Mouse (Mus musculus): ENCODE data around the gene Nfix.

Gene Nfix

GRCm38 (mm10) chr8:84711312-84711711 lies 88.8 kb downstream of the Nfix start:
- peak; percentile 61 for DNase-seq

- DNase-seq: no peak
Observed at GRCm38 (mm10) chr8:84709931-84710330, 90.2 kb downstream of the Nfix start.

- peak; percentile 93 for DNase-seq
Observed at GRCm38 (mm10) chr8:84708774-84709475, 91.2 kb downstream of the Nfix start.

- DNase-seq: peak; percentile 72
Observed at GRCm38 (mm10) chr8:84708071-84708541, 92.0 kb downstream of the Nfix start.

GRCm38 (mm10) chr8:84707267-84707883 lies 92.8 kb downstream of the Nfix start:
- peak; percentile 88 for DNase-seq

GRCm38 (mm10) chr8:84706610-84707266 lies 93.4 kb downstream of the Nfix start:
- peak; percentile 64 for DNase-seq

GRCm38 (mm10) chr8:84705960-84706359 lies 94.2 kb downstream of the Nfix start:
- DNase-seq: no peak

GRCm38 (mm10) chr8:84704867-84705831 lies 95.0 kb downstream of the Nfix start:
- peak; percentile 62 for DNase-seq

- DNase-seq: peak; percentile 90
Observed at GRCm38 (mm10) chr8:84704356-84704755, 95.8 kb downstream of the Nfix start.

- DNase-seq: peak; percentile 32
Observed at GRCm38 (mm10) chr8:84703466-84704249, 96.5 kb downstream of the Nfix start.

- no peak for DNase-seq
Observed at GRCm38 (mm10) chr8:84702963-84703465, 97.1 kb downstream of the Nfix start.

GRCm38 (mm10) chr8:84702561-84702960 lies 97.6 kb downstream of the Nfix start:
- no peak for DNase-seq

GRCm38 (mm10) chr8:84700941-84701911 lies 98.9 kb downstream of the Nfix start, which contains the start of gene Lyl1:
TSS of gene Lyl1 (plus strand) at chr8:84701457.
- peak; percentile 89 for DNase-seq

- DNase-seq: no peak
Observed at GRCm38 (mm10) chr8:84700526-84700925, 99.6 kb downstream of the Nfix start.

- DNase-seq: peak; percentile 80
Observed at GRCm38 (mm10) chr8:84699861-84700322, 100.3 kb downstream of the Nfix start.

GRCm38 (mm10) chr8:84698929-84699401 lies 101.2 kb downstream of the Nfix start:
- DNase-seq: peak; percentile 91

- DNase-seq: no peak
Observed at GRCm38 (mm10) chr8:84698288-84698687, 101.9 kb downstream of the Nfix start.

GRCm38 (mm10) chr8:84697166-84698130 lies 102.7 kb downstream of the Nfix start:
- peak; percentile 79 for DNase-seq

GRCm38 (mm10) chr8:84695140-84695539 lies 105.0 kb downstream of the Nfix start:
- DNase-seq: no peak
